Mouse (Mus musculus): ENCODE results near the gene Hoxb5.

DNA sequence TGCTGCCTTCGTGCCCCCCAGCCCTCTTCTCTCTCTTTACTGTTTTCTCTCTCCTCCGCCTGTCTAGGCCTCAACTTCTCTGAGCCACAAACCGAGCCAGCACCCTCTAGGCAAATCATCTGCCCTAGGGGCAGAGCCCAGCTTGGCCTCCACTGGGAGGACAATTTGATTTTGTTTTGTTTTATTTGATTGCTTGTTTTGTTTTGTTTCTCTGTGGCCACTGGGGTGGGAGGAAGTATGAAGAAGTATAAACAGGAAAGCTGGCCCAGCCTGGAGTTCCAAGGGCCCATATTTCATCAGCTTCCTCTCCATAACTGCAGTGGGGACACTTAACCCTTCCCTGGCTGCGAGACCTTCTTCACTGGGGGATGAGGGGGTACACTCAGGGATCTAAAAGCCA lies 6.2 kb downstream of the Hoxb5 start:
- no peak for TF ChIP-seq POLR2A (IDR thresholded peaks at IDR 0.05; ENCODE audit: insufficient read length, low read depth)
- TF ChIP-seq TCF12 (IDR thresholded peaks at IDR 0.05; ENCODE audit: insufficient read depth, poor library complexity, severe bottlenecking) = no peak

All from myocyte (in vitro differentiated cells).